Mouse (Mus musculus) megakaryocyte, embryonic 14.5 days (primary cell): Measurements from ENCODE around the gene Ldb3. TPM values are rescaled to one million over a fixed set of nuclear protein-coding genes. Genes with fewer than 3 reads are reported as not detected.

Source experiments
- H3K27me3 ChIP-seq: replicated peaks from 2 replicates; pipeline ENCODE3; 2012; ENCODE audit warnings: inconsistent platforms
- H3K36me3 ChIP-seq: replicated peaks from 2 replicates; pipeline ENCODE3; 2012; ENCODE audit warnings: low read length, inconsistent platforms, mixed read lengths
- H3K4me1 ChIP-seq: 2 replicates; pipeline ENCODE4 v1.6.1; 2012; ENCODE audit warnings: inconsistent platforms
- H3K4me3 ChIP-seq: replicated peaks from 2 replicates; pipeline ENCODE3; 2012; ENCODE audit warnings: moderate library complexity, mild to moderate bottlenecking, inconsistent platforms
- H3K9me3 ChIP-seq: 2 replicates; pipeline ENCODE4 v1.6.1; 2012; ENCODE audit warnings: inconsistent platforms
- FLI1 ChIP-seq: IDR thresholded peaks from 2 replicates; pipeline ENCODE4 v1.6.1; 2012; ENCODE audit warnings: low read length, inconsistent platforms, mixed read lengths
- GATA1 ChIP-seq: IDR thresholded peaks from 3 replicates; pipeline ENCODE4 v1.6.1; 2012; ENCODE audit warnings: mixed read lengths, low read length, inconsistent platforms, borderline replicate concordance
- polyA plus RNA-seq: library from polyadenylated mRNA; stranded (reverse); fragments of >175 nt; gene quantifications from 2 replicates; pipeline ENCODE4 v1.2.3, GENCODE M21; 2012; ENCODE audit warnings: low replicate concordance; ENCODE audit not compliant: insufficient read depth

The Ldb3 gene
- polyA plus RNA-seq, 1 experiment: not detected

GRCm38 (mm10) chr14:34515860-34516259 is 72.6 kb downstream of the Ldb3 start:
- Histone ChIP-seq H3K4me1 (peaks cover 7% of the 10 kb centered on the region; the same call in 1 of the 2 replicates), H3K9me3 (peaks cover 7% of the 10 kb centered on the region; the same call in 1 of the 2 replicates), H3K4me3 (no peak overlapping the region), H3K27me3 (peaks cover 28% of the 10 kb centered on the region), H3K36me3 (no peaks in the 10 kb centered on the region)
- no peak for TF ChIP-seq FLI1
- TF ChIP-seq GATA1: no peak

DNA sequence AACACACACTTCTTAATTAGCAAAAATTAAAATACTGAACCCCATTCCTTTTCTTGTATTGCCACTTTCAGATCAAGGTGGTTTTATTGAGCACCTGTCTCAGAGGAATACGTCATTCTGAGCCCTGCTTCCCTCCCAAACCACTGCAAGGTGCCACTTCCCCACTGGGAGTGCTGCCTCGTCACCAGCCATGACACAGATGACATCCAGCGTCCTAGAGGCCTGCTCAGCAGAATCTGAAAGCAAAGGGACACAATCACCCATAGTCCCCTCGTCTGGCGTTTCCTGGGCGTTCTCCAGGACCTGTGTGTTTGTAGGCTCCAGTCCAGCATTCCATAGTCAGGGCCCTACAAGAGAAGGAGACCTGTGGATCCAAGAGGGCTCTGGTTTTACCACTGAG is 74.4 kb downstream of the Ldb3 start:
- Histone ChIP-seq H3K4me3 (no peak overlapping the region), H3K27me3 (peaks cover 31% of the 10 kb centered on the region), H3K36me3 (no peaks in the 10 kb centered on the region), H3K9me3 (no peaks in the 10 kb centered on the region), H3K4me1 (peaks cover 7% of the 10 kb centered on the region)
- no peak for TF ChIP-seq GATA1
- TF ChIP-seq FLI1: no peak

- TF ChIP-seq FLI1 (no peak), GATA1 (no peak)
- peaks cover 21% of the 10 kb centered on the region for H3K4me1 ChIP-seq
- peaks cover 43% of the 10 kb centered on the region for H3K27me3 ChIP-seq
These were observed 75.9 kb downstream of the Ldb3 start for GRCm38 (mm10) chr14:34512602-34513001.

DNA sequence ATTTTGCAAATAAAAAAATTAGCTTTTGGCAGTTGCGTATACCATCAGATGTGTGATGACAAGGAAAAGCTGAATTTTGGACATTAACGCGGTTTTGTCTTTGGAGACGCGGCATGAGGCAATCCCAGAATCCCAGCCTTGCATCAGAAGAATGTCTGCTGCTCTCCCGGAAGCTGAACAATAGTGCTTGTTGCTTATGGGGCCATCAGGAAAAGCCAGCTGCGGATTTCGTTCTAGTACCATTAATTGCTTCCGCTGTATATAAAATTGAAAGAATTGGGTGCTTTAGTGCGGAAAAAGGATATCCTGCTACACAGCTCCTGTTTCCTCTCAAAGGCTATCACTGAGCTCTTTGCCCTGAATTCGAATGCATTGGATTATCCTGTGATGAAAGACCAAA is 76.6 kb downstream of the Ldb3 start:
- no peak for TF ChIP-seq GATA1
- TF ChIP-seq FLI1: no peak
- H3K27me3 ChIP-seq: peaks cover 45% of the 10 kb centered on the region

More at GRCm38 (mm10) chr14:34512602-34513001, 75.9 kb downstream of the Ldb3 start:
- H3K4me3 ChIP-seq: no peak overlapping the region
- no peaks in the 10 kb centered on the region for H3K9me3 ChIP-seq
- no peaks in the 10 kb centered on the region for H3K36me3 ChIP-seq

GRCm38 (mm10) chr14:34508842-34509439 is 79.5 kb downstream of the Ldb3 start:
- TF ChIP-seq GATA1 (no peak), FLI1 (no peak)
- Histone ChIP-seq H3K36me3 (no peaks in the 10 kb centered on the region), H3K4me3 (peak overlapping the region; percentile 18), H3K4me1 (peaks cover 25% of the 10 kb centered on the region), H3K9me3 (no peaks in the 10 kb centered on the region), H3K27me3 (peaks cover 58% of the 10 kb centered on the region)

More for the DNA sequence above, 76.6 kb downstream of the Ldb3 start:
- no peaks in the 10 kb centered on the region for H3K9me3 ChIP-seq
- H3K4me1 ChIP-seq: peaks cover 21% of the 10 kb centered on the region
- no peaks in the 10 kb centered on the region for H3K36me3 ChIP-seq
- no peak overlapping the region for H3K4me3 ChIP-seq

- Histone ChIP-seq H3K4me3 (peak overlapping the region; percentile 40), H3K9me3 (no peaks in the 10 kb centered on the region), H3K4me1 (peaks cover 25% of the 10 kb centered on the region), H3K36me3 (no peaks in the 10 kb centered on the region), H3K27me3 (peaks cover 63% of the 10 kb centered on the region)
- no peak for TF ChIP-seq GATA1
- TF ChIP-seq FLI1: no peak
These were observed 80.2 kb downstream of the Ldb3 start for GRCm38 (mm10) chr14:34508187-34508840.

DNA sequence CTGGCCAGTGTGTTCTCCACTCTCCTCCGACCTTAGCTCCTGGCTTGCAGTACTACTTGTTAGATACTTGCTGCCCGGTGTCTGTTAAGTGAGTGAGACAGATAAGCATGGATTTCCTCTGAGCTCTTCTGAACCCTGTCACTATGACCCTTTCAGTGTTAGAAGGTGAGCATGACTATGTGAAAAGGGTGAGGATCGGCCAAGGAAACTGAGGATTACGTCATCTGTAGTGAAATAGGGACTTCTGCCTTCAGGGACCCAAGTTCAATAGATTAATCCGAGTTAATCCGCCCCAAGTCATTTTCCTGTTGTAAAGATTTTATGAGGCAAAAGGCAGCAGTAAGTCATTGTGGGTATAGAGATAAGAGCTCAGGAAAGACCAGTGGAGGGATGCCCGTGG is 83.2 kb downstream of the Ldb3 start:
- Histone ChIP-seq H3K27me3 (peaks cover 73% of the 10 kb centered on the region), H3K4me1 (peaks cover 31% of the 10 kb centered on the region), H3K9me3 (no peaks in the 10 kb centered on the region), H3K36me3 (no peaks in the 10 kb centered on the region), H3K4me3 (no peak overlapping the region)
- TF ChIP-seq FLI1: no peak
- no peak for TF ChIP-seq GATA1

- no peak for TF ChIP-seq FLI1
- no peak for TF ChIP-seq GATA1
- H3K4me3 ChIP-seq: no peak overlapping the region
- no peaks in the 10 kb centered on the region for H3K36me3 ChIP-seq
- H3K9me3 ChIP-seq: no peaks in the 10 kb centered on the region
- H3K27me3 ChIP-seq: peaks cover 82% of the 10 kb centered on the region
- peaks cover 31% of the 10 kb centered on the region for H3K4me1 ChIP-seq
These were observed 84.1 kb downstream of the Ldb3 start for GRCm38 (mm10) chr14:34504377-34504776.

- Histone ChIP-seq H3K27me3 (peaks cover 84% of the 10 kb centered on the region), H3K9me3 (no peaks in the 10 kb centered on the region), H3K4me1 (peaks cover 27% of the 10 kb centered on the region), H3K4me3 (no peak overlapping the region), H3K36me3 (no peaks in the 10 kb centered on the region)
- TF ChIP-seq FLI1 (no peak), GATA1 (no peak)
These were observed 84.7 kb downstream of the Ldb3 start for GRCm38 (mm10) chr14:34503759-34504158.

GRCm38 (mm10) chr14:34503325-34503647 is 85.2 kb downstream of the Ldb3 start, which contains the start of gene Bmpr1a:
Bmpr1a (minus strand) TSS chr14:34503341.
- Histone ChIP-seq H3K4me1 (peaks cover 22% of the 10 kb centered on the region), H3K27me3 (peaks cover 84% of the 10 kb centered on the region), H3K9me3 (no peaks in the 10 kb centered on the region), H3K4me3 (peak within 1 kb of the TSS; percentile 92), H3K36me3 (no peaks in the 10 kb centered on the region)
- TF ChIP-seq FLI1 (no peak), GATA1 (no peak)
